Mouse (Mus musculus) embryonic facial prominence, embryonic 14.5 days (tissue): ENCODE data around the gene Fen1. TPM values are rescaled to one million over a fixed set of nuclear protein-coding genes. Genes with fewer than 3 reads are reported as not detected.

ENCODE experiments used
- ATAC-seq: fragments of 200-750 bp; cut with Nextera tagmentation; 2 replicates; pipeline ENCODE4 v1.8.0; 2017; ENCODE audit warnings: low read depth, moderate number of reproducible peaks, moderate TSS enrichment
- DNase-seq: peaks from one replicate; pipeline ENCODE4 v3.0.0-alpha.2; 2015; ENCODE audit warnings: low spot score
- H3K27ac ChIP-seq: fragments of 300-500 bp; sonication (generic); replicated peaks from 2 replicates; pipeline ENCODE4 v1.5.1; 2014; ENCODE audit warnings: low read depth, mild to moderate bottlenecking, low read length, moderate library complexity
- H3K27me3 ChIP-seq: fragments of 300-500 bp; sonication (generic); replicated peaks from 2 replicates; pipeline ENCODE4 v1.6.1; 2014; ENCODE audit warnings: low read length; ENCODE audit not compliant: control insufficient read depth, insufficient read depth
- H3K36me3 ChIP-seq: fragments of 300-500 bp; sonication (generic); 2 replicates; pipeline ENCODE4 v1.6.1; 2014; ENCODE audit warnings: low read length, mixed read lengths; ENCODE audit not compliant: control insufficient read depth, insufficient read depth
- H3K4me1 ChIP-seq: fragments of 300-500 bp; sonication (generic); 2 replicates; pipeline ENCODE4 v1.6.1; 2014; ENCODE audit warnings: antibody characterized with exemption, low read length; ENCODE audit not compliant: control insufficient read depth, insufficient read depth
- H3K4me2 ChIP-seq: fragments of 300-500 bp; sonication (generic); 2 replicates; pipeline ENCODE4 v1.6.1; 2014; ENCODE audit warnings: low read depth, mild to moderate bottlenecking, low read length, moderate library complexity, mixed read lengths
- H3K4me3 ChIP-seq: fragments of 300-500 bp; sonication (generic); 2 replicates; pipeline ENCODE4 v1.5.1; 2014; ENCODE audit warnings: low read depth, mild to moderate bottlenecking, low read length
- H3K9ac ChIP-seq: fragments of 300-500 bp; sonication (generic); 2 replicates; pipeline ENCODE4 v1.6.1; 2014; ENCODE audit warnings: low read depth, mild to moderate bottlenecking, low read length, moderate library complexity, mixed read lengths
- H3K9me3 ChIP-seq: fragments of 300-500 bp; sonication (generic); 2 replicates; pipeline ENCODE4 v1.6.1; 2016; ENCODE audit warnings: low read length; ENCODE audit not compliant: control insufficient read depth
- WGBS: fragments of 180-500 bp; shearing (Covaris S2); extraction: QIAGEN DNeasy Blood & Tissue Kit; methylation state at CpG from one replicate; pipeline ENCODE4 v1.1.7; 2014; 5-methylcytosine and 5-hydroxymethylcytosine counted together
- polyA plus RNA-seq: library from polyadenylated mRNA; unstranded; fragments of >200 nt; fragmentation: Nextera tagmentation; extraction: Ambion mirVana; gene quantifications from 2 replicates; pipeline ENCODE4 v1.2.1, GENCODE M21; 2014

Fen1 gene
- polyA plus RNA-seq, 1 experiment from 2014 or later, result 52.7 TPM

DNA sequence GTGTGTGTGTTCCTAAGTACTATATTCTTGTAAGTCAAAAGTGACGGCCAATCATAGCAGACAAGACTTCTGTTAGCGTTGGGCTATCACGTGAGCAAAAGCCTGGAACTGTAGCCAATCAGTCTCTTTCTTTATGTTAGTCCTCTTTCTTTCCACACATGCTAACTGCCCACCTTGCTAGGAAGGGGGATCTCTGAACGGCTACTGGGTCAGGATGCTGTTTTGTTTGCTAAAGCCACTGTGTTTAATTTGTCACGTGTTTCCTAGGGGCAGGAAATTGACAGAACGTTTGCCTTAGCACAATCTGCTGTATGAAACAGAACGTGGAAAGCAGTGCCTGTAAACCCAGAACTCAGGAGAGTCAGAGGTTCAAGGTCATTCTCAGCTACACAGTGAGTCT lies 21.8 kb downstream of the Fen1 start:
- H3K4me1 ChIP-seq, result peaks cover 7% of the 10 kb centered on the region
- peak overlapping the region; percentile 58; the same call in 1 of the 2 replicates for H3K27ac ChIP-seq
- peak overlapping the region; percentile 46 for H3K9ac ChIP-seq
- 27% methylated on average over 7 of the region's 7 CpGs for WGBS
- no peaks in the 10 kb centered on the region for H3K27me3 ChIP-seq
- peak overlapping the region; percentile 76 for H3K4me3 ChIP-seq
- peaks cover 21% of the 10 kb centered on the region for H3K36me3 ChIP-seq
- ATAC-seq (no peak), DNase-seq (no peak)
- H3K9me3 ChIP-seq, result no peaks in the 10 kb centered on the region
- H3K4me2 ChIP-seq, result peak overlapping the region; percentile 76

DNA sequence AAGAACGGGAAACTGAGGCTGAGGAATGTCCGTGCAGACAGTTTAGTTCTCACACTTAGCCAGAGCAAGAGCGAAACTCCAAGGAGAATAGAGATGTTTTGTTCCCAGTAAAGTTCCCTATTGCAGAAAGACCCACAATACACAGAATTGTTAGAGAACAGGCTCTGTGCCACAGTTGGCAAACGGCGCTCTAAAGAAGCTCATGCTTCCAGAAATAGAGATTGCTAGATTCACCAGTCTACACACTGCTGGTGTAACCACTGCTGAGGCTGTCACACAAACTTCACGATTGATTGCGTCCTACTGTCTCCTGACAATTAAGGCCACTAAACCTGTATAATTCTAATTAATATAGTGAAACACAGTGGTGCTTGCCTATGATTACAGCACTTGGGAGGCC lies 22.7 kb downstream of the Fen1 start:
- Histone ChIP-seq H3K4me2 (no peak overlapping the region), H3K36me3 (peaks cover 12% of the 10 kb centered on the region), H3K27ac (no peak overlapping the region), H3K9me3 (no peaks in the 10 kb centered on the region), H3K27me3 (no peaks in the 10 kb centered on the region), H3K4me3 (no peak overlapping the region), H3K4me1 (peaks cover 7% of the 10 kb centered on the region), H3K9ac (no peak overlapping the region)
- ATAC-seq, result no peak
- 94% methylated on average over 7 of the region's 7 CpGs for WGBS
- no peak for DNase-seq

DNA sequence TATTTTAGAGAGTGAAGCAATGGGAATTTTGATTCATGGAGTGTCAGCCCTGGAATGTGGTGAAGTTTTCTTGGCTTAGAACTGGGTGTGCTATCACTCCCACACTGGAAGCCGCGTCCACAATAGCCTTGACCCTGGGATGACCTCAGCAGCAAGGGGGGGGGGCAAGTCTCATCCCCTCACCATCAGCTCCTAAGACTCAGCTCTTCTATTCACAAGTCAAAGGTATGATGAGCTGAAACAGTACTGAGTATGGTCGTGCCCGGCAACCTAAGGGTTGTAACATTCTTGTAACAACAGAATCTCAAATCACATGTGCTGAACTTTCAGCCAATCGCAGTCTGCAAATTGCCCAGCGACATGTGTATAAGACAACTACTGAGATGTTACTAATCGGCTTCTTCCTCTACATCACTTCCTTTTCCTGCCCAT lies 27.0 kb downstream of the Fen1 start:
- no peak overlapping the region for H3K27ac ChIP-seq
- no peak overlapping the region for H3K9ac ChIP-seq
- DNase-seq, result no peak
- no peaks in the 10 kb centered on the region for H3K9me3 ChIP-seq
- no peak for ATAC-seq
- H3K27me3 ChIP-seq, result no peaks in the 10 kb centered on the region
- 68% methylated on average over 7 of the region's 7 CpGs for WGBS
- H3K4me3 ChIP-seq, result no peak overlapping the region
- no peak overlapping the region for H3K4me2 ChIP-seq
- no peaks in the 10 kb centered on the region; the same call in 1 of the 2 replicates for H3K4me1 ChIP-seq
- no peaks in the 10 kb centered on the region for H3K36me3 ChIP-seq

DNA sequence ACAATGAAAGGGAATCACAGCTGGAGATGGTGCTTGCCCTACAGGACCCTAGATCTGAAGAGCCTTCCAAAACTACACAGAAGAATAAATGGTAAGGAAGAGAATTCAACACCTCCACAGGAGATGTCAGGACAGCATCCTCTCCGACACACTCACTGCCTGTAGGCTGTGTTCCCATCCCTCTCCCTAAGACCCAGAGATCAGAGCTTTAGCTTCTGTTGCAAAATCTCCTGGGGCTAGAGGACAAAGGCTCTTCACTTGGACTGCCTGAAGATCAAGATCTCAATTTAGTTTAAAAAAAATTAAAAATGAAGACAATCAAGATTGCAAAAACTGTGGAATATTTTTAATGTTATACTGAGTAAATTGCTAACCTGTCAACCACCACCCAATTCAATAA lies 27.5 kb downstream of the Fen1 start:
- H3K27ac ChIP-seq, result no peak overlapping the region
- WGBS, result 53% methylated on average over 1 of the region's 1 CpGs
- H3K9me3 ChIP-seq, result no peaks in the 10 kb centered on the region
- H3K36me3 ChIP-seq, result no peaks in the 10 kb centered on the region
- H3K4me1 ChIP-seq, result no peaks in the 10 kb centered on the region
- no peak for ATAC-seq
- DNase-seq, result no peak
- no peak overlapping the region for H3K4me3 ChIP-seq
- no peak overlapping the region for H3K9ac ChIP-seq
- H3K27me3 ChIP-seq, result no peaks in the 10 kb centered on the region
- no peak overlapping the region for H3K4me2 ChIP-seq

DNA sequence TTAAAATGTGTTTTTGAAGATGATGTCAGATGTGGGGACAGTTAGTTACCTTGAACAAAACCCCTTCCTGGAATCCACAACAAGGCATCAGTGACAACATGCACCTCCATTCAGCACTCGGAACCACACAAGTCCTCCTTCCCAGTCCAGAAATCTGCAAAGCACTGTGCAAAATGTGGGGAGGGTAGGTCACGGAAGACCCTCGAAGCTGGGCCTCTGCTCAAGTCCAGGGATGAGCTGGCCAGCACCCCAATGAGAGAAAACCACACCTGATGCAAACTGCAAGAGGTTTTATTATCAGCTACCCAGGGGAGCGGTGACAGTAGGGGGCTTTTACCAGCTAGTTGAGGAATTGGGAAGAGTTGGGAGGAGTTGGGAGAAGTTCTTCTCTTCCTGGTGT lies 29.0 kb downstream of the Fen1 start:
- Histone ChIP-seq H3K27me3 (no peaks in the 10 kb centered on the region), H3K4me3 (no peak overlapping the region), H3K36me3 (no peaks in the 10 kb centered on the region), H3K9me3 (no peaks in the 10 kb centered on the region), H3K4me1 (no peaks in the 10 kb centered on the region), H3K27ac (no peak overlapping the region), H3K4me2 (no peak overlapping the region), H3K9ac (no peak overlapping the region)
- DNase-seq (no peak), ATAC-seq (no peak)
- WGBS, result 80% methylated on average over 4 of the region's 4 CpGs

DNA sequence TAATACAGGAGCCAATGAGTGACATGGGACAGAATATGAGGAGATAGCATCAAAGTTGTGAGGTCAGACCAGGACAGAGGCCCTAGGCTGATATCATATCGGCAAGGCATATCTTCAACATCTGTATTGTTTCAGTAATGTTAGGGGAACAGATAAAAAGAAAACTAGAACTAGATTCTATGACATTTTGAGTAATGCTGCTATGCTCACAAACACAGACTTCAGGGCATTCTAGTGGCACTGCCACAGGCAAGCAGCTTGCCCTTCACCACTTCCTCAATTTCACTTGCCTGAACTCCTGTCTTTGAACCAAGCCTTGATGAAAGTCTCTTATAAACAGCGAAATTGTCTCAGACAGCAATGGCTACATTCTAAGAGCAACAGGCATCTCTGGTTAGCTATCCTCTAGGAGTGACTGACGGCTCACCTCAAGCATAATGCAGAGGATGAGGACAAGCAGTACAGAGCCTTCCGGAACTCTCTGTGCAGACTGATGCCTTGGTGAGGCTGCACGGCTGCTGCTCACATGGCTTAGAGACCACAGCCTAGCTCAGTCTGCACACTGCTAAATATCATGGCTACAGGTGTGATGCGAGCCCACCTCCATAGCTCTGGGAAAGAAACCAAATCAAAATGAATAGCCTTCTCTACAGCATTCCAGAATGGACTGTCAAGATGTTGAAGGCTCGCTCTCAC lies 30.0 kb downstream of the Fen1 start:
- Histone ChIP-seq H3K9ac (no peak overlapping the region), H3K4me1 (no peaks in the 10 kb centered on the region), H3K4me2 (no peak overlapping the region), H3K27me3 (no peaks in the 10 kb centered on the region), H3K4me3 (no peak overlapping the region), H3K36me3 (no peaks in the 10 kb centered on the region), H3K27ac (no peak overlapping the region), H3K9me3 (no peaks in the 10 kb centered on the region)
- no peak for DNase-seq
- whole genome bisulfite sequencing, result 91% methylated on average over 7 of the region's 7 CpGs
- no peak for ATAC-seq

DNA sequence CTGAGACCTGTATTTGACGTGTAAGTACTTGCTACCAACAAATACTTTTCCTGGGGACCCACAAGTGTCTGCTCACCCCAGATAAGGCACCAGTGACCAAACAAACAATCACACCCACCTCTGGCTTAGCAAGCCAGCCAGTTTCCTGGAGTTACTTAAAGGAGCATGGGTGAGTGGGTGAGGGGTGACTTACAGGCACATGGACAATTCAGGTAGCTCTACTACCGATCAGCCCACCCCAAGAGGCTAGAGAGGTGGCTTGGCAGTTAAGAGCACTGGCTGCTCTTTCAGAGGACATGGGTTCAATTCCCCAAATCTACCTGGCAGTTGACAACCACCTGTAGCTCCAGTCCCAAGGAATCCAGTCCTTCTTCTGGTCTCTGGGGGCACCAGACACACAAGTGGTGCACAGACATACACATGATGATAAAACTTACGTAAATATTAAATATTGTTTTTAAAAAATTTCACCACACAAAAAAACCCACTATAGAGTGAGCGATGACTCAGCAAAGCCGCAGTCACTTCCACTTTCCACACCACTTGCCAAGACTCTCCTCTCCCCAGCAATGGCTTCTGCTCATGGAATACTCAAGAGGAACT lies 30.8 kb downstream of the Fen1 start:
- WGBS, result 80% methylated on average over 5 of the region's 5 CpGs
- no peaks in the 10 kb centered on the region for H3K4me1 ChIP-seq
- ATAC-seq, result no peak
- H3K4me3 ChIP-seq, result no peak overlapping the region
- no peaks in the 10 kb centered on the region for H3K9me3 ChIP-seq
- H3K27ac ChIP-seq, result no peak overlapping the region
- no peak overlapping the region for H3K9ac ChIP-seq
- no peaks in the 10 kb centered on the region for H3K36me3 ChIP-seq
- H3K27me3 ChIP-seq, result no peaks in the 10 kb centered on the region
- DNase-seq, result no peak
- no peak overlapping the region for H3K4me2 ChIP-seq

DNA sequence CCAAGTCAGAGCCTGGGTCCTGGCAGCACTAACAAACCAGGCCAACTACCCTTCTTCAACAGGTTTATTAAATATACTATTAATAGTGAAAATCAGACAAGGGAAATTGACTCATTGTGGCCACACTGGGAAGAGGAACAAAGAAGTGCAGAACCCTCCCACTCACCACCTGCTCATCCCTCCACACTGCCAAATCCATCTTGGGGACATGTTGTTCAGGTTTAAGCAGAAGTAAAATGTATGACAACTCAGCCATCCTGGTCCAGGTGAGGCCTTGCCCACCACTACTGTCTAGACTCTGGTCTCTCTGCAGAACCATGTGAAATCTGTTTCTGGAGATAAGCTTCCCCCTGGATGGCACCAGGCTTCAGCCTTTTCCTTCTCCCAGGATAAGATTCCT lies 32.1 kb downstream of the Fen1 start:
- H3K9me3 ChIP-seq, result no peaks in the 10 kb centered on the region
- ATAC-seq, result no peak
- no peak for DNase-seq
- no peak overlapping the region for H3K27ac ChIP-seq
- no peaks in the 10 kb centered on the region for H3K27me3 ChIP-seq
- no peaks in the 10 kb centered on the region for H3K4me1 ChIP-seq
- no peak overlapping the region for H3K4me2 ChIP-seq
- no peak overlapping the region for H3K4me3 ChIP-seq
- no peaks in the 10 kb centered on the region for H3K36me3 ChIP-seq
- H3K9ac ChIP-seq, result no peak overlapping the region

DNA sequence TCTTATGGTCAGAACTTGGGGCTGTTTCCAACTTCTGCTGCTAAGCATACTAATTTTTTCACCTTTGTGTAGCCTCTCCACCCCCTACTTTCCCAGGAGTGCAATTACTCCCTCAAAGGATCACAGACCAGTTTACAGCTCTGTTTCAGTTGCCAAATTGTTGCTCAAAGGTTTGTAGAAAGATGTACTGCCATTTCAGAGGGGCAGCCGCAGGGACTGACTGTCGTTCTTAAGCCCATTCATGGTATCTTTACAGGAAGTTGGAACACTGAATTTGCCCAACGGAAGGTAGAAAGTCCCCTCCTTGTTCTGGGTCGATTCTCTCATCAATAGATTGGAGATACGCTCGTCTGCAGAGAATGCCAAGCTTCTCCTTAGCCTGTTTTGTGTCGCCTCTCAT lies 32.6 kb downstream of the Fen1 start:
- DNase-seq (no peak), ATAC-seq (no peak)
- H3K4me3 ChIP-seq, result no peak overlapping the region
- H3K4me1 ChIP-seq, result no peaks in the 10 kb centered on the region
- H3K27ac ChIP-seq, result no peak overlapping the region
- no peak overlapping the region for H3K4me2 ChIP-seq
- 81% methylated on average over 7 of the region's 7 CpGs for WGBS
- H3K36me3 ChIP-seq, result no peaks in the 10 kb centered on the region
- H3K27me3 ChIP-seq, result no peaks in the 10 kb centered on the region
- no peaks in the 10 kb centered on the region for H3K9me3 ChIP-seq
- no peak overlapping the region for H3K9ac ChIP-seq
